Mouse (Mus musculus) frontal cortex, adult 2 months (tissue): ENCODE measurements at regions not wholly inside any gene's neighbourhood (a gene's known extent, or its start where the extent isn't known, plus 50 kb on each side); places are given as distances from the start of the nearest gene placed in this dataset.

Experiments used
- DNase-seq, 2 experiments: peaks; one replicate each; pipeline ENCODE4 v3.0.0; 2022; ENCODE audit warnings: low spot score in 1 of 2; ENCODE audit errors: extremely low spot score in 1 of 2

DNA sequence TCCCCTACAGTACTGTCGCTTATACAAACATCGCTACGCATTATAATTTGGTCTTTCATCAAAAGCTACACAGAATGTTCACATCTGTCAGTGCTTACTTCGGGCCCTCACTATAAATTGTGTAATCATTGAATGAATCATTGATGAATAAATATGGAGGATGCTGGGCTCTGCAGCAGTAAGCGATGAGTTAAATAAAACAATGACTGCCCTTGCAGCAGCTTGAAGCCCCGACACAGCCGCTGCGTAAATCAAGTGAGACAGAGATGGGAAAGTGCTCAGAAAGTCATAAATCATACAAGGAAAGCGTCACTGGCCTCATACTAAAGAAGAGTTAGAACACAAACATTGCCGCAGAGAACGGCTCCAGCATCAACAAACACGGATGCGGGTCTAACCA, 172.9 kb upstream of the Zpld1 start:
- DNase-seq: no peak

DNA sequence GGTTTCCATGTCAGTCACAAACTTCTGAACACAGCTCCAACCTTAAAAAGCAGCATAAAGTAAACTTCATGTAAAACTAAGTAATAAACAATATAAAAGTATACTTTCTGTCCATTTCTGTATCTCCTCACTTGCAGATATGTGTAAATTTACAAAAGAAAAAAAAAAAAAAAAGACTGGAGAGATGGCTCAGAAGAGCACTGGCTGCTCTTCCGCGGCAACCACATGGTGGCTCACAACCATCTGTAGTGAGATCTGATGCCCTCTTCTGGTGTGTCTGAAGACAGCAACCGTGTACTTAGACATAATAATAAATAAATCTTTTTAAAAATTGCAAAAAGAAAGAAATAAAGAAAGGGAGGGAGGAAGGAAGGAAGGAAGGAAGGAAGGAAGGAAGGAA, 171.9 kb upstream of the Zpld1 start:
- no peak for DNase-seq

GRCm38 (mm10) chr16:55468833-55469458, 171.2 kb upstream of the Zpld1 start:
- peak; percentile 74 to 98 for DNase-seq

- DNase-seq: peak in 1 of 2 experiments; percentile 23
Measured at GRCm38 (mm10) chr16:55460519-55460918, 162.7 kb upstream of the Zpld1 start.

DNA sequence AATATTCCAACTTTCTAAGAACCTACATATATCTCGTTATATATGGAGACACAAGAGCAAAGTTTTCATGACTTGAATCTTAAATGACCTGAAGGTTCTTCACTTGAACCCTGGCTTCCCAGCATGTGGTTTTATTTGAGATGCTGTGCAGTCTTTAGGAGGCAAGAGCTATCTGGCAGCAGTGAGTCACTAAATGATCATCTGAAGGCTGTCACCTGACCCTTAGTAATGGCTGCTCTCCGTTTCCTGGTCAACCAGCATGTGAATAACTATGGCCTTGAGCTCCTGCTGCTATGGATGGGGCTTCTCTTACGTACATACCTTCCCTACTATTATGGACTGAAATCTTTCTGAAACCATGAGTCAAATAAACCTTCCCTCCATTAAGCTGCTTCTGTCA, 149.8 kb upstream of the Zpld1 start:
- DNase-seq: no peak

DNA sequence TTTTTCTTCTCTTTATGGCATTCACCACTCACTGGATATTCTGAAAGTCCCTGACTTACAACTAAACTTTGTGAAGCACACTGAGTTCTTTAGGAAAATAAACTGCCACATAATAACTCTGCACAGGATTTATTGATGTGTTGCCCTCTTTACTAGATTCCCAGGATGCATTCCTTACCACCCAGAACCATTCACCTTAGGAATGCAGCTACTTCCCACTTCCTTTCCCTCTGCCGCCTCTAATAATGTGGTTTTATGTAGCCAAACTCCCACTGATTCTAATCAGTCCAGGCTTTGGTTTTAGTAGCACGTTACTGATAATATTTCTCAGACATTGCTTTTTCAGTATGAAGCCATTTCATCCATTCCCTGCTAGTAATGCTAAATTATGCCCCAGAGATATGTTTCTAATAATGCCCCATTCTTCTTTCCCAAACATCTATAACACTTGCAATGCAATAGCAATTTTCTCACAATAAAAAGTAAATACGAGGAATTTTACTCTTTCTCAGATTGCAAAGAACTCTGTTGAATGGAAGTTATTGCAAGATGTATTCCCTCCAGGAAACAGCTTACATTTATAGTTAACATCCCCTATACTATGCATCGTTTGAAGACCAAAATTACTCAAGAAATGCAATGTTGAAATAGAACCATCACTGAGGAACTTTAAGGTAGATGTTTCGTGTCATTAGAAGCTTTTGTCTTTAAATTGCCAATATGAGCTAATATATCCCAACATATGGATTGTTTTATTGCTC, 145.2 kb upstream of the Zpld1 start:
- no peak for DNase-seq

DNA sequence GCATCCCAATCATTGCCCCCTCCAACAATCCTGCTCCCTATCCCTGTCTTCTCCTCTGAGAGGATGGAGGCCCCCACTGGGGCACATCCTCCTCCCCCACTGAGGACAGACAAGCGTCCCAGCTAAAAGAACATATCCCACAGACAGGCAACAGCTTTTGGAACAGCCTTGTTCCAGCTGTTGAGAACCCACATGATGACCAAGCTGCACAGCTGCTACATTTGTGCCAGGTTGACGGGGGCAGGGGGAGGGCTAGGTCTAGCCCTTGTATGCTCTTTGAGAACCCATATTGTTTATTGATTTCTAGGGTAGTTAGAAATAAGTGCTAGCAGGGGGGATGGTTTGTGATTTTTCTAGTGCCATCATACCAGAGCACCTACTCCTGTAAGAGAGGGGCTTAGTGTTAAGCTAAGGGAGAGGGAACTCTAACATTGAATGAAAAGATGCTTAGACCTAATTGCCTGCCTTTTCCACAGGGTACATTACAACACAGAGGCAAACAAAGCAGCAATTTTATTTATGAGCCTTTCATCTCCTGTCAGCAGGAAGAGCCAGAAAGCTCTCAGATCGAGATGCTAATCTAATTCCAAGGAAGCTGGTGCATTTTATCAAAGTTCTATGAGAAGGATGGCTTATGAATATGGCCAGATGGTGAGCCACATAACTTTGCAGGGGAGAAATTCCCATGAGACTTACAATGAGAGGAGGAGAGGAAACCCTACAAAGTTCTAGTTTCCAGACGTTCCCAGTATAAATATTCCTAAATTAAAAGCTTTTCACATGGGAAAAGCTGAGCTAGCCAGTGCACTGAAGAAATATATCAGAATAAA, 137.6 kb upstream of the Zpld1 start:
- peak in 1 of 2 experiments; percentile 39 for DNase-seq

GRCm38 (mm10) chr16:55421569-55422342, 124.0 kb upstream of the Zpld1 start:
- no peak for DNase-seq

DNA sequence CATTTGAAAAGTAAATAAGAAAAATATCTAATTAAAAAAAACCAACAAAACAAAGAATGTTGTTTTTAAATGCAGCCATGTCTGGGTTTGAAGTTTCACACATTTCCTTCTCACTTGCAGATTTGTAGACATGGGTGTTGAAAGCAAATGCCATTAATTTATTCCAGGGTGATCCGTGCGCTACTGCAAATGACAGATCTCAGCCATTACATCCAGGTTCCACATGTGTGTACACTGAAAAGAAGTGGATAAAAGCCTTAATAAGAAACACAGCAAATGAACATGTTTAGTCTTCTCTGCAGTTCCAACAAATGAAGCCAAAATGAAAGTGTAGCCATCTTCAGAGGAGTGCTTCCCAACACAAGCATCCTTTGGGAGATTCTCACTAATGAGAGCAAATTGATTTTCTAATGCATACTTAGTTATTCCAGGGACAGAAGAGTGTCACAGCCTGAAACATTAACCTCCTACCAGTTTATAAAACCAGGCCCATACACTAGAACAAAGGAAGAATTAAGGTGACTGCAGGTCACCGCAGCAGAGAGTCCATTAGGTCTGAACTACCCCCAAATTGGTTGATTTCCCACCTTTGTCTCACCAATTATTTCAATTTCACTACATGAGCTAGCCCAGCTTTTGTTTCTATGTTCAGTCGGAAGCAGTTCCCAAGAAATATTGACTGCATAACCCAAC, 123.2 kb upstream of the Zpld1 start:
- no peak for DNase-seq

GRCm38 (mm10) chr16:55418871-55419270, 121.1 kb upstream of the Zpld1 start:
- DNase-seq: no peak

GRCm38 (mm10) chr16:55400818-55401217, 103.0 kb upstream of the Zpld1 start:
- DNase-seq: no peak

- DNase-seq: no peak
Measured at GRCm38 (mm10) chr16:55394864-55395263, 97.1 kb upstream of the Zpld1 start.

GRCm38 (mm10) chr16:55390400-55390799, 92.6 kb upstream of the Zpld1 start:
- DNase-seq: no peak

DNA sequence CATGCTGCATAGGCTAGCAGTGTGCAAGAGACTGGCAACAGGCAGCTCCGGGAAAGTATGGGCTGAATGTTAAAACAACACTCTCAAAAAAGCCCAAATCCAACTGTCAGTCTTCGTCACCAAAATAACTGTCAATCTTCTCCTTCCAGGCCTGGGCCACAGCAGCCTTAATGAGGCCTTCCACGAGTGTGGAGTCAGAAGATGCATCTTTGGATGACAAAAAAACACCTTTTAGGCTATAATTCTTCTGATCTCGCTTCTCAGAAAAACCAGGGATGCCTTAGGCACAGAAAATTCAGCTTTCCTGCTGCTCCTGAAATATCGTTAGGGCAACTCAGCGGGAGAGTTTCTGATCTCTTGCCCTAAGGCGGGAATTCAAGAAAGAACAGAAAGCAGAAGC, 82.2 kb upstream of the Zpld1 start:
- DNase-seq: no peak

- DNase-seq: no peak
Measured at GRCm38 (mm10) chr16:55379189-55379588, 81.4 kb upstream of the Zpld1 start.

DNA sequence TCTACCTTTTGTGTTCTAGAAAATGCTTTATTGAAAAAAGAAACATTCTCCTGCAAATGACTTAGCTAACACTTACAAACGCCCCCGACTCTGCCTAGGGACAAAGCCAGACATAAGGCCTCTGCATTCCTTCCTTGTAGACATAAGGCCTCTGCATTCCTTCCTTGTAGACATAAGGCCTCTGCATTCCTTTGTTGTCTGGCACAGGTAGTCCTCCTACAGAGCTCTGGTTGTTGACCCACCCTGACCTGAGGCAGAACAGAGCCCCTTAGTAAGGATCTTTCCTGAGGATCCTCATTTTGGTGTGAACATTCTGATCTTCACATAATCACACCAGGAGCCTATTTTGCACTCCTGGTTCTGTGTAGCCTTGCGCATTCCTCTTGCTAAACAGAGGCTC, 80.9 kb upstream of the Zpld1 start:
- no peak for DNase-seq

- DNase-seq: no peak
Measured at GRCm38 (mm10) chr16:55375922-55376321, 78.1 kb upstream of the Zpld1 start.

GRCm38 (mm10) chr16:55357686-55358085, 59.9 kb upstream of the Zpld1 start:
- DNase-seq: no peak

DNA sequence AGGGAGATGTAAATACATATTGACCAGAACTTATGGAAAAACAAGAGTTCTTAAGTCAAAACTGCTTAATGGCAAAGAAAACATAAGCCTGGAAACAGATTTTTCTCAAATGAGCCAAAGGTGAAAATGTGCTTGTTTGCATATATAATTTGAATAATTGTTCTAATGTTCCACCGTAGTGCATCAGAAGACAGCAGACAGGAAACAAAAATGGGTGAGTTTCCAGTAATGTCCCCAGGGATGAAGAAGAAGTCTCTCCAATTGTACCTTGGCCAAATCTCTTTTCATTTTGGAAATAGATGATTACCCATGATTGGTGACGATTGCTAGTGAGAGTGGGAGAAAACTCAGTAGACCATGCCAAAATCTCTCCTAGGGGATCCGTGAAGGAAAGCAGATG, 58.3 kb upstream of the Zpld1 start:
- DNase-seq: no peak
